Mouse (Mus musculus) ES-Bruce4 (cell line): ENCODE data around the gene Ctbp2. TPM values are rescaled to one million over a fixed set of nuclear protein-coding genes. Genes with fewer than 3 reads are reported as not detected.

Source experiments
- H3K27ac ChIP-seq: 2 replicates; pipeline ENCODE4 v1.5.1; 2012; ENCODE audit warnings: low read length, inconsistent platforms; ENCODE audit not compliant: insufficient read depth
- H3K27me3 ChIP-seq: 2 replicates; pipeline ENCODE4 v1.6.1; 2012; ENCODE audit warnings: mild to moderate bottlenecking, low read length, inconsistent platforms; ENCODE audit not compliant: control insufficient read depth, poor library complexity, insufficient read depth, severe bottlenecking
- H3K36me3 ChIP-seq: 2 replicates; pipeline ENCODE4 v1.6.1; 2012; ENCODE audit warnings: inconsistent platforms, mild to moderate bottlenecking, low read length, moderate library complexity; ENCODE audit not compliant: control insufficient read depth, poor library complexity, insufficient read depth, severe bottlenecking
- H3K4me1 ChIP-seq: one replicate; pipeline ENCODE4 v1.8.1; 2011; ENCODE audit warnings: low read length; ENCODE audit not compliant: control insufficient read depth, insufficient read depth
- H3K4me3 ChIP-seq: 2 replicates; pipeline ENCODE4 v1.5.1; 2011; ENCODE audit warnings: low read depth, mild to moderate bottlenecking, low read length
- H3K9ac ChIP-seq: 2 replicates; pipeline ENCODE4 v1.6.1; 2012; ENCODE audit warnings: low read depth, mild to moderate bottlenecking, inconsistent platforms; ENCODE audit not compliant: poor library complexity, severe bottlenecking
- H3K9me3 ChIP-seq: replicated peaks from 2 replicates; pipeline ENCODE4 v1.6.1; 2012; ENCODE audit warnings: mild to moderate bottlenecking, low read length, inconsistent platforms; ENCODE audit not compliant: control insufficient read depth, poor library complexity, insufficient read depth, severe bottlenecking
- CTCF ChIP-seq: IDR thresholded peaks from one replicate; pipeline ENCODE4 v1.8.1; 2011; ENCODE audit warnings: low read depth, low read length
- EP300 ChIP-seq: IDR thresholded peaks from 2 replicates; pipeline ENCODE4 v1.6.1; 2011; ENCODE audit warnings: low read depth, low read length; ENCODE audit not compliant: insufficient read depth
- POLR2A ChIP-seq: IDR thresholded peaks from one replicate; pipeline ENCODE4 v1.8.1; 2011; ENCODE audit warnings: low read length; ENCODE audit not compliant: insufficient read depth
- polyA plus RNA-seq: library from polyadenylated mRNA; stranded (reverse); fragments of >200 nt; gene quantifications from 2 replicates; pipeline ENCODE4 v1.2.4, GENCODE M21; 2011; ENCODE audit warnings: low read depth; ENCODE audit not compliant: missing spikeins, insufficient read depth, insufficient read length

Ctbp2 gene
- polyA plus RNA-seq, 1 experiment, result 218 TPM

GRCm38 (mm10) chr7:132999061-132999460 is 125.1 kb downstream of the Ctbp2 start:
- no peaks in the 10 kb centered on the region for H3K4me1 ChIP-seq
- H3K9me3 ChIP-seq, result no peaks in the 10 kb centered on the region
- H3K27me3 ChIP-seq, result no peaks in the 10 kb centered on the region
- no peak overlapping the region for H3K9ac ChIP-seq
- TF ChIP-seq EP300 (no peak), CTCF (no peak)
- H3K27ac ChIP-seq, result no peak overlapping the region
- peaks cover 82% of the 10 kb centered on the region for H3K36me3 ChIP-seq
- H3K4me3 ChIP-seq, result no peak overlapping the region

GRCm38 (mm10) chr7:132998639-132999038 is 125.5 kb downstream of the Ctbp2 start:
- Histone ChIP-seq H3K27me3 (no peaks in the 10 kb centered on the region), H3K27ac (no peak overlapping the region), H3K36me3 (peaks cover 87% of the 10 kb centered on the region), H3K9ac (no peak overlapping the region), H3K9me3 (no peaks in the 10 kb centered on the region), H3K4me1 (no peaks in the 10 kb centered on the region), H3K4me3 (no peak overlapping the region)
- TF ChIP-seq CTCF (no peak), EP300 (no peak), POLR2A (no peak)

- no peak for TF ChIP-seq EP300
- no peak for TF ChIP-seq POLR2A
- peak; percentile 75 for TF ChIP-seq CTCF
- Histone ChIP-seq H3K4me1 (no peaks in the 10 kb centered on the region), H3K36me3 (peaks cover 92% of the 10 kb centered on the region), H3K9me3 (no peaks in the 10 kb centered on the region), H3K27me3 (no peaks in the 10 kb centered on the region), H3K9ac (no peak overlapping the region), H3K27ac (no peak overlapping the region), H3K4me3 (no peak overlapping the region)
Measured at GRCm38 (mm10) chr7:132996391-132996790, 127.8 kb downstream of the Ctbp2 start.

GRCm38 (mm10) chr7:132994628-132995191 is 129.4 kb downstream of the Ctbp2 start:
- peaks cover 96% of the 10 kb centered on the region for H3K36me3 ChIP-seq

GRCm38 (mm10) chr7:132994120-132994519 is 130.0 kb downstream of the Ctbp2 start:
- Histone ChIP-seq H3K27ac (no peak overlapping the region), H3K9ac (no peak overlapping the region), H3K9me3 (no peaks in the 10 kb centered on the region), H3K4me1 (no peaks in the 10 kb centered on the region), H3K27me3 (no peaks in the 10 kb centered on the region), H3K36me3 (peaks cover 96% of the 10 kb centered on the region), H3K4me3 (no peak overlapping the region)
- TF ChIP-seq POLR2A (no peak), CTCF (peak; percentile 28), EP300 (no peak)

More at GRCm38 (mm10) chr7:132994628-132995191, 129.4 kb downstream of the Ctbp2 start:
- TF ChIP-seq CTCF (no peak), EP300 (no peak), POLR2A (no peak)
- no peaks in the 10 kb centered on the region for H3K27me3 ChIP-seq
- H3K27ac ChIP-seq, result no peak overlapping the region
- no peaks in the 10 kb centered on the region for H3K4me1 ChIP-seq
- H3K9me3 ChIP-seq, result no peaks in the 10 kb centered on the region
- H3K4me3 ChIP-seq, result no peak overlapping the region
- H3K9ac ChIP-seq, result no peak overlapping the region

GRCm38 (mm10) chr7:132992967-132993615 is 131.1 kb downstream of the Ctbp2 start:
- H3K4me3 ChIP-seq, result no peak overlapping the region
- TF ChIP-seq POLR2A (no peak), EP300 (no peak), CTCF (no peak)
- no peak overlapping the region for H3K9ac ChIP-seq
- no peak overlapping the region for H3K27ac ChIP-seq
- H3K27me3 ChIP-seq, result no peaks in the 10 kb centered on the region
- no peaks in the 10 kb centered on the region for H3K4me1 ChIP-seq
- H3K36me3 ChIP-seq, result peaks cover 96% of the 10 kb centered on the region
- no peaks in the 10 kb centered on the region for H3K9me3 ChIP-seq
